Mouse (Mus musculus): Measurements from ENCODE around the gene Cidec. TPM values are rescaled to one million over a fixed set of nuclear protein-coding genes. Genes with fewer than 3 reads are reported as not detected.

Cidec gene
- polyA plus RNA-seq, 1 experiment from 2014 or later: 0.10 TPM

- peaks cover 7% of the 10 kb centered on the region; the same call in 1 of the 2 replicates for H3K36me3 ChIP-seq
- DNase-seq (ENCODE audit: low spot score): peak; percentile 85
- WGBS: 54% methylated on average over 7 of the region's 7 CpGs
- H3K4me3 ChIP-seq: no peak overlapping the region
- H3K9me3 ChIP-seq: no peaks in the 10 kb centered on the region
- no peak overlapping the region for H3K27ac ChIP-seq
- H3K4me1 ChIP-seq: peaks cover 13% of the 10 kb centered on the region
- H3K27me3 ChIP-seq (ENCODE audit: insufficient read depth, poor library complexity, severe bottlenecking): no peaks in the 10 kb centered on the region
These were observed 5.7 kb upstream of the Cidec start for GRCm38 (mm10) chr6:113441147-113441680.

DNA sequence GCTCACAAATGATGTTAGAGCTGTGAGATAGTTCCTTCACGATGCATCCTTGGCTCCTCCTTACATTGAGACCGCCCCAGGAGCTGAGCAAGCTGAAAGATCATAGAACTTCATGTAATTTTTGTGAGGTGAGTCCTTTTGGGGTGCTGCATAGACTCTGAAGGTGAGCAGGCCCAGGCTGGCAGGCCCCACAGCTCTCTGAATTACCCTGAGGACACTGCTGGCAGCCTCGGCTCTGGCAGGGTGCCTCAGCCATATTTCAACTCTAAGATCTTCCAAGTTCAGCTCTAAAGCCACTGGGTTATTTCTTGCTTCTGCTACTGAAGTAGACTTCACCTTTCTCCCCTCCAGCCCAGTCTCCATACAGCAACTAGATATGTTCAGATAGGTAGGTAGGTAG is 5.1 kb upstream of the Cidec start:
- H3K27me3 ChIP-seq (ENCODE audit: insufficient read depth, poor library complexity, severe bottlenecking): no peaks in the 10 kb centered on the region
- H3K9me3 ChIP-seq: no peaks in the 10 kb centered on the region
- WGBS: 84% methylated on average over 3 of the region's 3 CpGs
- H3K36me3 ChIP-seq: peaks cover 4% of the 10 kb centered on the region; the same call in 1 of the 2 replicates
- H3K4me3 ChIP-seq: no peak overlapping the region
- H3K27ac ChIP-seq: no peak overlapping the region
- DNase-seq (ENCODE audit: low spot score): no peak
- peaks cover 13% of the 10 kb centered on the region for H3K4me1 ChIP-seq

DNA sequence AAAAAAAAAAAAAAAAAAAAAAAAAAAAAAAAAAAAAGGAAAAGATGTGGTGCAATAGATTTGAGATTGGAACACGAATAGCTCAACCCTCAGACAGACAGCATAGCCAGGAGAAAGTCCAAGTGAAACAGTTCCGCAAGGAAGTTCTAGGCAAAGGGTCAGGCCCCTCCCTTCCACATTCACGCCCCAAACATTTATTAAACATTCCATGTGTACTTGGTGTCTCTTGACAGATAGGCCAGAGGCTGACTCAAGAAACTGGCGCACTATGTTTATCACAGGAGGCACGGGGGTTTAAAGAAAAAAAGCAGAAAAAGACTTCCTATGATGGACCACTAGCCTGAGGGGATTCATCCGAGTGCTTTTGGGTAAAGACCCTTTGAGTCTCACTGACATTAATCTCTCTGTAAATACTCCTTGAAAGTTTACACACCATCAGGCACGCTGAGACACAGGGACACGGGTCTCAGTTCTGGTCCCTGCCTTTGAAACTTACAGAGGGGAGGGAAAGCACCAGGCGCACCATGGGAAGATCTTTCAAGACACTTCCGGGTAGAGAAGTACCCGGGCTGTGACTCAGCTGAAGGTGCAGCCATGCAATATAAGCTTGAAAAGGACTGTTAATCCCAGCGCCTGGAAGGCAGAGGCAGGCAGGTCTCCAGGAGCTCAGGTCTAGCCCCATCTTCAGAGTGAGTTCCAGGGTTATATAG is 3.3 kb upstream of the Cidec start:
- DNase-seq (ENCODE audit: low spot score): no peak
- no peaks in the 10 kb centered on the region for H3K27me3 ChIP-seq (ENCODE audit: insufficient read depth, poor library complexity, severe bottlenecking)
- H3K4me1 ChIP-seq: peaks cover 13% of the 10 kb centered on the region
- 56% methylated on average over 12 of the region's 12 CpGs for WGBS
- no peak overlapping the region for H3K27ac ChIP-seq
- no peaks in the 10 kb centered on the region for H3K36me3 ChIP-seq
- H3K9me3 ChIP-seq: no peaks in the 10 kb centered on the region
- no peak overlapping the region for H3K4me3 ChIP-seq

DNA sequence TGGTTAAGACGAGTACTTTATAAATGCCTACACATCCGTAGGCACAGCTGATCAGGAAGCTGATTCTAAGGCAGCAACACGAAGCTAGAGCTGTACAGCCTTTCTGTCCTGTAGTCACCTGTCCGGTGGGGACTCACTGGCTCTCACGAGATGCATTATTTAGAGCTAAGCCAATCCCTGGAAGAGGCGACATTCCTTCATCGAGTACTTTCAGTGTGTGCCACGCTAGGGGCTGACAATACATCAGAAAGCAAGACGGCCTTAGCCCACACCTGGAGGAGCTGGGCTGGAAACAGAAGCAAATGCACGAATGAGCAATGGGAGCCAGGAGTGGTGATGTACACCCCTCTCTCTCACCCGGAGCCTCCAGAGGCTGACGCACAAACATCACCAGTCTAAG is 1.6 kb upstream of the Cidec start:
- Histone ChIP-seq H3K36me3 (no peaks in the 10 kb centered on the region), H3K4me1 (0 out of 2 replicates have a peak, but pooled peaks cover 3% of the 10 kb centered on the region), H3K4me3 (no peak overlapping the region), H3K27me3 (ENCODE audit: insufficient read depth, poor library complexity, severe bottlenecking) (no peaks in the 10 kb centered on the region), H3K9me3 (no peaks in the 10 kb centered on the region), H3K27ac (no peak overlapping the region)
- no peak for DNase-seq (ENCODE audit: low spot score)
- 69% methylated on average over 12 of the region's 12 CpGs for WGBS

DNA sequence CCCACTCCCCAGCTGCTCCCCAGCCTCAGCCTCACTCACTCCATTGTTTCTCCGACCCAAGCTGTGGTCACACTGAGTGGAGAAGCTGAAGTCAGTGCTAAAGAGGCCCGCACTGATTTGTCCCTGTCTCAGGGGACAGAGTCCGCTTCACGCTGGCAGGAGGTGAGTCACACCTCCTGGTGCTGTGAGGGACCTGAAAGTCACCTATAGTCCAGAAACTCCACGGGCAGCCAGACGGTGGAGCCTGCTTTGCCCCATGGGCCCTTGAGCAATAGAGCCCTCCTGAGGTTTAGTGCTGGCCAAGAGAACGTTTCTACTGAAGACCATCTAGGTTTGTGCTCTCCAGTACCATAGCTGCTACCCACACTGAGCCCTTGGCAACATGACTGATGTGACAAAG is 869 bp downstream of the Cidec start:
- no peak for DNase-seq (ENCODE audit: low spot score)
- no peaks in the 10 kb centered on the region for H3K9me3 ChIP-seq
- no peak overlapping the region for H3K4me3 ChIP-seq
- H3K4me1 ChIP-seq: no peaks in the 10 kb centered on the region
- WGBS: 62% methylated on average over 7 of the region's 7 CpGs
- no peaks in the 10 kb centered on the region for H3K27me3 ChIP-seq (ENCODE audit: insufficient read depth, poor library complexity, severe bottlenecking)
- H3K36me3 ChIP-seq: no peaks in the 10 kb centered on the region
- no peak overlapping the region for H3K27ac ChIP-seq

DNA sequence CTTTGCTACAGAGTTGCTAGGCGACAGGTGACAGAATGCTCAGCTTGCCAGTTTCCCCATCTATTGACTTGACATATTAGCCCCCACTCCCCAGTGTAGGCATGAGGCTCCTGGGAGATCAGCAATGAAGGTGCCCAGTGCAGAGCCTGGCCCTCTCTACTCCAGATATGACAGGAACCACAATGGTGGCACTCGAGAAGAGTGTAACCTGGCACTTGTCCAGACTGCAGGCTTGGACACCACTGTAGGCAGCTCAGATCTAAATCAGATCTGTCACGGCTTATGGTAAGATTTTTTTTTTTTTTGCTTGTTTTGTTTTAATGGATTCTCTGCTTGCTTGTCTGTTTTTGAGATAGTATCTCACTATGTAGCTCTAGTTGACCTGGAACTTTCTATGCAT is 1.9 kb downstream of the Cidec start:
- no peaks in the 10 kb centered on the region for H3K36me3 ChIP-seq
- DNase-seq (ENCODE audit: low spot score): no peak
- H3K4me1 ChIP-seq: no peaks in the 10 kb centered on the region
- no peak overlapping the region for H3K27ac ChIP-seq
- H3K27me3 ChIP-seq (ENCODE audit: insufficient read depth, poor library complexity, severe bottlenecking): no peaks in the 10 kb centered on the region
- 73% methylated on average over 3 of the region's 3 CpGs for WGBS
- H3K9me3 ChIP-seq: no peaks in the 10 kb centered on the region
- no peak overlapping the region for H3K4me3 ChIP-seq

DNA sequence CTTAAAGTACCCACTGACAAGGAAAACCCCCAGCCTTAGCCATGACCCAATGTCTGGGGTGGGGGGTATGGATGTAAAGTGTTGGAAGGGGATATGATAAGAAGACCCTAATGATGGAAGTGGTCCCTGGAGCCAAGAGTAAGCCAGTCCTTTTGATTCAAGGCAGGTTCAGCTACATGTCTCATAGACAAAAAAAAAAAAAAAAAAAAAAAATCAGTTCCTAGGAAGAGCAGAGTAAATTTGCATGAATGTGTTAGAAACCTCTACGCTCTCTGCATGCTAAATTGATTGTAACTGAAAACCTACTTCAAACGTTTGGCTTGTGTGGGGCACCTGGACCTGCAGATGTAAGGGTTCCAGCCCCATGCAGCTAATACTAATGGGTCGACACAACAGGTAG is 3.8 kb downstream of the Cidec start:
- Histone ChIP-seq H3K4me3 (no peak overlapping the region), H3K9me3 (no peaks in the 10 kb centered on the region), H3K27me3 (ENCODE audit: insufficient read depth, poor library complexity, severe bottlenecking) (no peaks in the 10 kb centered on the region), H3K36me3 (no peaks in the 10 kb centered on the region), H3K27ac (no peak overlapping the region), H3K4me1 (no peaks in the 10 kb centered on the region)
- 51% methylated on average over 3 of the region's 3 CpGs for WGBS
- no peak for DNase-seq (ENCODE audit: low spot score)

- Histone ChIP-seq H3K27me3 (ENCODE audit: insufficient read depth, poor library complexity, severe bottlenecking) (no peaks in the 10 kb centered on the region), H3K4me3 (no peak overlapping the region), H3K9me3 (no peaks in the 10 kb centered on the region), H3K4me1 (no peaks in the 10 kb centered on the region), H3K27ac (no peak overlapping the region), H3K36me3 (no peaks in the 10 kb centered on the region)
- 49% methylated on average over 3 of the region's 3 CpGs for WGBS
- DNase-seq (ENCODE audit: low spot score): no peak
These were observed 4.7 kb downstream of the Cidec start for GRCm38 (mm10) chr6:113430846-113431245.

- H3K27me3 ChIP-seq (ENCODE audit: insufficient read depth, poor library complexity, severe bottlenecking): no peaks in the 10 kb centered on the region
- H3K9me3 ChIP-seq: no peaks in the 10 kb centered on the region
- H3K4me3 ChIP-seq: no peak overlapping the region
- WGBS: 80% methylated on average over 3 of the region's 3 CpGs
- DNase-seq (ENCODE audit: low spot score): no peak
- H3K4me1 ChIP-seq: no peaks in the 10 kb centered on the region
- H3K36me3 ChIP-seq: no peaks in the 10 kb centered on the region
- H3K27ac ChIP-seq: no peak overlapping the region
These were observed 5.6 kb downstream of the Cidec start for GRCm38 (mm10) chr6:113429965-113430364.

- no peaks in the 10 kb centered on the region for H3K4me1 ChIP-seq
- no peaks in the 10 kb centered on the region for H3K27me3 ChIP-seq (ENCODE audit: insufficient read depth, poor library complexity, severe bottlenecking)
- no peak for DNase-seq (ENCODE audit: low spot score)
- no peaks in the 10 kb centered on the region for H3K36me3 ChIP-seq
- WGBS: 88% methylated on average over 16 of the region's 16 CpGs
- no peaks in the 10 kb centered on the region for H3K9me3 ChIP-seq
- no peak overlapping the region for H3K27ac ChIP-seq
- no peak overlapping the region for H3K4me3 ChIP-seq
These were observed 7.6 kb downstream of the Cidec start for GRCm38 (mm10) chr6:113428006-113428405.

GRCm38 (mm10) chr6:113427397-113427796 is 8.2 kb downstream of the Cidec start:
- Histone ChIP-seq H3K4me3 (no peak overlapping the region), H3K4me1 (no peaks in the 10 kb centered on the region), H3K36me3 (no peaks in the 10 kb centered on the region), H3K27me3 (ENCODE audit: insufficient read depth, poor library complexity, severe bottlenecking) (no peaks in the 10 kb centered on the region), H3K9me3 (no peaks in the 10 kb centered on the region), H3K27ac (no peak overlapping the region)
- no peak for DNase-seq (ENCODE audit: low spot score)
- WGBS: 66% methylated on average over 3 of the region's 3 CpGs

DNA sequence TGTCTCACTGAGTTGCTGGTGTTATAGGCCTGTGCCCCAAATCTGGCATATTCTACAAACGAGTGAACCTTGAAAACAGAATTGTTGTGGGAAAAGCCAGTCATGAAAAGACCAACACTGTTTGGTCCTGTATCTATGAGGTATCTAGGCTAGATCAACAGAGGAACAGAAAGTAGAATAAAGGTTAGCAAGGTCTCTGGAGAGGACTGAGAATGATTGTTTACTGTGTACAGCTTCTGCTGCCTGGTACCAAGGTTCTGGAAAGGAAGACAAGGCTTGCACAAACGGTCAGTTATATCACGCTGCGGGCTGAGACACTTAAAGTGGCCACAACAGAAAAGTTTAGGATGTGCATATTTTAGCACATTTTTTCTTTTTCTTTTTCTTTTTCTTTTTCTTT is 8.9 kb downstream of the Cidec start:
- H3K27ac ChIP-seq: no peak overlapping the region
- H3K4me3 ChIP-seq: no peak overlapping the region
- no peaks in the 10 kb centered on the region for H3K9me3 ChIP-seq
- no peaks in the 10 kb centered on the region for H3K4me1 ChIP-seq
- DNase-seq (ENCODE audit: low spot score): no peak
- 86% methylated on average over 4 of the region's 4 CpGs for WGBS
- no peaks in the 10 kb centered on the region for H3K36me3 ChIP-seq
- H3K27me3 ChIP-seq (ENCODE audit: insufficient read depth, poor library complexity, severe bottlenecking): no peaks in the 10 kb centered on the region

- H3K9me3 ChIP-seq: no peaks in the 10 kb centered on the region
- H3K4me3 ChIP-seq: no peak overlapping the region
- 80% methylated on average over 7 of the region's 7 CpGs for WGBS
- H3K4me1 ChIP-seq: no peaks in the 10 kb centered on the region; the same call in 1 of the 2 replicates
- H3K27ac ChIP-seq: no peak overlapping the region
- DNase-seq (ENCODE audit: low spot score): no peak
- no peaks in the 10 kb centered on the region for H3K27me3 ChIP-seq (ENCODE audit: insufficient read depth, poor library complexity, severe bottlenecking)
- H3K36me3 ChIP-seq: no peaks in the 10 kb centered on the region
These were observed 11.4 kb downstream of the Cidec start for GRCm38 (mm10) chr6:113424187-113424586.

GRCm38 (mm10) chr6:113423000-113423399 is 12.6 kb downstream of the Cidec start:
- DNase-seq (ENCODE audit: low spot score): no peak
- H3K27ac ChIP-seq: no peak overlapping the region
- H3K36me3 ChIP-seq: no peaks in the 10 kb centered on the region
- H3K9me3 ChIP-seq: no peaks in the 10 kb centered on the region
- 61% methylated on average over 4 of the region's 4 CpGs for WGBS
- H3K4me1 ChIP-seq: peaks cover 9% of the 10 kb centered on the region
- no peak overlapping the region for H3K4me3 ChIP-seq
- H3K27me3 ChIP-seq (ENCODE audit: insufficient read depth, poor library complexity, severe bottlenecking): no peaks in the 10 kb centered on the region

All from heart, embryonic 10.5 days (tissue).